Mouse (Mus musculus) lung, adult 2 months (tissue): ENCODE data around the gene Cpne8. TPM values are rescaled to one million over a fixed set of nuclear protein-coding genes. Genes with fewer than 3 reads are reported as not detected.
A peak's percentile ranks its signal among the peaks of the same experiment; 100 is the strongest.

ENCODE experiments used
- DNase-seq: peaks from one replicate; pipeline ENCODE4 v3.0.0; 2022
- H3K4me1 ChIP-seq: fragments of 200-500 bp; 2 replicates; pipeline ENCODE4 v1.6.1; 2011; ENCODE audit warnings: low read length; ENCODE audit not compliant: control insufficient read depth, insufficient read depth
- H3K4me3 ChIP-seq: fragments of 200-500 bp; replicated peaks from 2 replicates; pipeline ENCODE3; 2011; ENCODE audit warnings: low read depth, mild to moderate bottlenecking, control low read depth, low read length; ENCODE audit errors: extremely low read depth
- CTCF ChIP-seq: fragments of 200-500 bp; IDR thresholded peaks from 2 replicates; pipeline ENCODE4 v1.5.1; 2011; ENCODE audit warnings: mild to moderate bottlenecking, low read length, control low read depth; ENCODE audit not compliant: insufficient read depth
- POLR2A ChIP-seq: fragments of 200-500 bp; IDR thresholded peaks from 2 replicates; pipeline ENCODE4 v1.6.1; 2011; ENCODE audit warnings: low read depth, mild to moderate bottlenecking, control low read depth, low read length, borderline replicate concordance; ENCODE audit errors: extremely low read depth
- WGBS: fragments of 180-500 bp; shearing (Covaris S2); methylation state at CpG from one replicate; pipeline ENCODE4 v1.1.7; 2018; 5-methylcytosine and 5-hydroxymethylcytosine counted together
- polyA plus RNA-seq: library from polyadenylated mRNA; depleted of rRNA; stranded (reverse); fragments of >200 nt; gene quantifications from 2 replicates; pipeline ENCODE4 v1.2.3, GENCODE M21; 2012; rRNA removed

The Cpne8 gene
- 17.6 and 20.5 TPM in 2 replicates for polyA plus RNA-seq

- H3K4me3 ChIP-seq: peak within 1 kb of the TSS; percentile 96
- no peaks in the 10 kb centered on the region for H3K4me1 ChIP-seq
- no peak for TF ChIP-seq CTCF
- TF ChIP-seq POLR2A: peak; percentile 27; the same call in 1 of the 2 replicates
- peak; percentile 75 for DNase-seq
- whole genome bisulfite sequencing: under 1% methylated on average over 50 of the region's 56 CpGs
Measured at GRCm38 (mm10) chr15:90678985-90679759, at the start of gene Cpne8. Gene Cpne8 (minus strand): TSS chr15:90679432.

GRCm38 (mm10) chr15:90717717-90718116 is 38.5 kb upstream of the Cpne8 start:
- peak; percentile 4 for DNase-seq
- 21% methylated on average over 4 of the region's 4 CpGs for WGBS
- Histone ChIP-seq H3K4me1 (no peaks in the 10 kb centered on the region), H3K4me3 (no peak overlapping the region)
- no peak for TF ChIP-seq CTCF
- TF ChIP-seq POLR2A: no peak

- DNase-seq: no peak
- no peak for TF ChIP-seq POLR2A
- no peak for TF ChIP-seq CTCF
- Histone ChIP-seq H3K4me1 (no peaks in the 10 kb centered on the region), H3K4me3 (no peak overlapping the region)
- WGBS: 75% methylated on average over 7 of the region's 7 CpGs
Measured at GRCm38 (mm10) chr15:90709296-90709695, 30.1 kb upstream of the Cpne8 start.

GRCm38 (mm10) chr15:90704314-90704713 is 25.1 kb upstream of the Cpne8 start:
- Histone ChIP-seq H3K4me1 (no peaks in the 10 kb centered on the region), H3K4me3 (no peak overlapping the region)
- 56% methylated on average over 5 of the region's 5 CpGs for WGBS
- TF ChIP-seq POLR2A (no peak), CTCF (no peak)
- DNase-seq: no peak

- H3K4me1 ChIP-seq: no peaks in the 10 kb centered on the region
- TF ChIP-seq CTCF (no peak), POLR2A (no peak)
- WGBS: 58% methylated on average over 11 of the region's 11 CpGs
Measured at GRCm38 (mm10) chr15:90703502-90704232, 24.4 kb upstream of the Cpne8 start.

GRCm38 (mm10) chr15:90686770-90687169 is 7.5 kb upstream of the Cpne8 start:
- H3K4me3 ChIP-seq: no peak overlapping the region
- TF ChIP-seq CTCF (no peak), POLR2A (no peak)
- WGBS: 68% methylated on average over 6 of the region's 6 CpGs
- no peaks in the 10 kb centered on the region for H3K4me1 ChIP-seq
- DNase-seq: no peak

More at GRCm38 (mm10) chr15:90703502-90704232, 24.4 kb upstream of the Cpne8 start:
- no peak overlapping the region for H3K4me3 ChIP-seq
- DNase-seq: no peak

- 2% methylated on average over 36 of the region's 36 CpGs for WGBS
- H3K4me3 ChIP-seq: peak overlapping the region; percentile 96
- DNase-seq: peak; percentile 75
- peak; percentile 77 for TF ChIP-seq CTCF
- TF ChIP-seq POLR2A: no peak
- H3K4me1 ChIP-seq: no peaks in the 10 kb centered on the region
Measured at GRCm38 (mm10) chr15:90679760-90680579, 738 bp upstream of the Cpne8 start.

GRCm38 (mm10) chr15:90678488-90678887 is 744 bp downstream of the Cpne8 start:
- Histone ChIP-seq H3K4me1 (no peaks in the 10 kb centered on the region), H3K4me3 (peak overlapping the region; percentile 96)
- DNase-seq: peak; percentile 46
- TF ChIP-seq POLR2A (no peak), CTCF (no peak)
- WGBS: 2% methylated on average over 19 of the region's 19 CpGs

GRCm38 (mm10) chr15:90669494-90669893 is 9.7 kb downstream of the Cpne8 start:
- no peak overlapping the region for H3K4me3 ChIP-seq
- peaks cover 4% of the 10 kb centered on the region for H3K4me1 ChIP-seq
- no peak for DNase-seq
- WGBS: 39% methylated on average over 7 of the region's 7 CpGs
- TF ChIP-seq CTCF (no peak), POLR2A (no peak)
